Mouse (Mus musculus) erythroblast, embryonic 14.5 days (primary cell): Measurements from ENCODE around the gene Gnas. TPM values are rescaled to one million over a fixed set of nuclear protein-coding genes. Genes with fewer than 3 reads are reported as not detected.

Experiments used
- H3K27me3 ChIP-seq: 2 replicates; pipeline ENCODE4 v1.6.1; 2012; ENCODE audit warnings: inconsistent platforms; ENCODE audit not compliant: control insufficient read depth
- H3K36me3 ChIP-seq: 2 replicates; pipeline ENCODE4 v1.6.1; 2012; ENCODE audit warnings: mild to moderate bottlenecking, inconsistent platforms; ENCODE audit not compliant: control insufficient read depth
- H3K4me1 ChIP-seq: 2 replicates; pipeline ENCODE4 v1.6.1; 2012; ENCODE audit warnings: inconsistent platforms; ENCODE audit not compliant: control insufficient read depth
- H3K4me3 ChIP-seq: replicated peaks from 2 replicates; pipeline ENCODE3; 2012; ENCODE audit warnings: moderate library complexity, mild to moderate bottlenecking, inconsistent platforms
- H3K9me3 ChIP-seq: 2 replicates; pipeline ENCODE4 v1.6.1; 2012; ENCODE audit warnings: low read length, inconsistent platforms, mixed read lengths; ENCODE audit not compliant: control insufficient read depth
- GATA1 ChIP-seq: IDR thresholded peaks from 2 replicates; pipeline ENCODE4 v1.6.1; 2012; ENCODE audit warnings: low read length, inconsistent platforms, mixed read lengths
- TAL1 ChIP-seq: IDR thresholded peaks from 3 replicates; pipeline ENCODE4 v1.6.1; 2012; ENCODE audit warnings: low read length, inconsistent platforms, mixed read lengths
- polyA plus RNA-seq: library from polyadenylated mRNA; stranded (reverse); fragments of >175 nt; gene quantifications from 2 replicates; pipeline ENCODE4 v1.2.3, GENCODE M21; 2012

Gnas gene
- 73.8 and 74.5 TPM in 2 replicates for polyA plus RNA-seq

DNA sequence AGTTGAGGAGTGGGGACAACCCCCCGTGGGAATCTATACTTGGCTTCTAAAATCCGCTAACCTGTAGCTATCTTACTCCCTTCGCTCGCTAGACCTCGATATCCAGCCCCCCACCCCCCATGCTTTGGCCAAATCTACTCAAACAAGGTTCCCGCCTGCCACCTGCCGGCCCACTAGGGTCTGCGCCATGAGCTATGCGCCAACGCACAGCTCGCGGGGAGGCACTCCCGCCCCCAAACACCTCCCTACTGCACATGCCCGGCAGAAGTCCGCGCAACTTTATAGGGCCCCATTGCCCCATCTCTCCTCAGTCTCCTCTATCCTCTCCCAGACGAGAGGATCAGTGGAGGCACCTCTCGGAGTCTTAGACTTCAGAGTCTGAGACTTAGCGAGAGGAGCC, at the start of gene Gnas:
TSS of gene Gnas (plus strand) at position 310 of the 400 bp plus-strand sequence.
- no peak for TF ChIP-seq TAL1
- TF ChIP-seq GATA1 = no peak
- peaks cover 33% of the 10 kb centered on the region for H3K9me3 ChIP-seq
- H3K4me1 ChIP-seq = no peaks in the 10 kb centered on the region
- peaks cover 58% of the 10 kb centered on the region for H3K27me3 ChIP-seq
- no peak within 1 kb of the TSS for H3K4me3 ChIP-seq
- peaks cover 95% of the 10 kb centered on the region for H3K36me3 ChIP-seq

DNA sequence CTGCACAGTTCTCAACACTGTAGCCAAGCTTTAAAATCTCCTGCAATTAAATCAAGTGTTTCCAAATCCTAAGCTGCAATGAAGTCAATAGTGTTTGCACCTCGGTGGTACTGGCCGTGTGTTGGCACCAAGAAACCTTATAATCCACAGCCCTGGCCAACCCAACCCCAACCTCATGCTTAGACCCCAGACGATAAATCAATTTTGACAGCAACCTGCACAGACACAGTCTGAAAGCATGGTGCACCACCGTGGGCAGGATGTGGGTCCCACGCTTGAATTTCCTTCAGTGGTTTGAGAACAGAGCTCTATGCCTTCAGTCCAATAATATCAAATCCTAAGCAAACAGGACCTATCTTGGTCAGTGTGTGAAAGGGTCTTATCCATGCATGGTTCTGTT, 41.7 kb upstream of the Gnas start:
- Histone ChIP-seq H3K27me3 (no peaks in the 10 kb centered on the region), H3K4me3 (no peak overlapping the region), H3K4me1 (no peaks in the 10 kb centered on the region), H3K9me3 (no peaks in the 10 kb centered on the region; the same call in 1 of the 2 replicates), H3K36me3 (no peaks in the 10 kb centered on the region)
- TF ChIP-seq TAL1 (no peak), GATA1 (no peak)

DNA sequence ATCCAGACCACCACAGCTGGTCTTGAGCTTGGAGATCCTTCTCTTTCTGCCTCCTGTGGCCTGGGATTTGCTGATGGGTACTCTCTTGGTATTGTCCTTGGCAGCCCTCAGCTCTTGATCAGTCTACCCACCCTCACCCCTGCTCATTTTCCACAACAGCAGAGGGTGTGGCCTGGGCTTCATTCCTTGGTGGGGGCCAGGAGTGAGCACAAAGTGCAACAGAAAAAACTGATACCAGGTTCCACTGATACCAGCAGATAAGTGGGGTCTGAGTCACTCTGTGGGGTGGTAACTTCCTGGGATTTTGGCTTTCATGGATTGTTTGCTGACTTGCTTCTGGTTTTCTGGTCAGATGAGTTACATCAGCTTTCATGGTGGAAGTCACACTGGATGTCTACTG, 32.2 kb upstream of the Gnas start:
- Histone ChIP-seq H3K9me3 (no peaks in the 10 kb centered on the region), H3K4me3 (no peak overlapping the region), H3K4me1 (no peaks in the 10 kb centered on the region), H3K36me3 (no peaks in the 10 kb centered on the region), H3K27me3 (no peaks in the 10 kb centered on the region)
- TF ChIP-seq TAL1 = no peak
- TF ChIP-seq GATA1 = no peak

DNA sequence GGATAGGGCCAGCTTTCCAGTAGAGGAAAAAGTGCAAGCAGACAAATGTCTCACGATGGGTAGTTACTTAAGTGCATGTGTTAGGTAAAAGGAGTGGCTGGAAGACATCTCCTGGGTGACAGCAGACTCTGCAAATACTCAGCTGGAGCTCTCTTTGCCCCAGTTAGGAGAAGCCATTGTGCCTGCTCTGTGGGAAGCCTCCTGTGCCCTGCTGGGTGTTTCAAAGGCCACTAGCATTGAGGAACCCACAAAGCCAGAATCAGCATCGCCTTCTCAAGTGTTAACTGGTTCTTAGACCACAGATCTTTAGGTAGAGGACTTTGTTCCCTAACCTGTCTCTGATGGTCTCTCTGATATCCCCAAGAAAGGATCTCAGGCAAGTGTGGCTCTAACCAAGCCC, 26.8 kb upstream of the Gnas start:
- TF ChIP-seq TAL1 (no peak), GATA1 (no peak)
- Histone ChIP-seq H3K36me3 (no peaks in the 10 kb centered on the region), H3K27me3 (no peaks in the 10 kb centered on the region), H3K4me1 (no peaks in the 10 kb centered on the region), H3K9me3 (no peaks in the 10 kb centered on the region), H3K4me3 (no peak overlapping the region)

DNA sequence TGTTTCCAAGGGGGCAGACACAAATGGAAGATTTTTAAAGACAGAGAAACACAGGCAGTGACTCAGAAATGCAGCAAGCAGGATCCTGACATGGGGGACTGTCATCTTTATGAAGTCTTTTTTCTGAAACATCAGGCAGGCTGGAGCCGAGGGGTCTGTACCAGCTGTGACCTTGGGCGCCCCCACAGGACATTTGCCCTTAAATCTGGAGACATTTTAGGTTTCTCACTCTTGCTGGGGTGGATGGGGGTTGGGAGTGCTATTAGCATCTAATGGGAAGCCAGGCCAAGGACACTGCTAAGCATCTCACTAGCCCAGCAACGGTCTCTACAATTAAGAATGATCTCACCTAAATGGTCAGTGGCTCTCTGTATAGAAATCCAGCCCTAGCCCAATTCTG, 24.1 kb upstream of the Gnas start:
- Histone ChIP-seq H3K9me3 (no peaks in the 10 kb centered on the region), H3K36me3 (peaks cover 1% of the 10 kb centered on the region), H3K4me3 (no peak overlapping the region), H3K4me1 (no peaks in the 10 kb centered on the region), H3K27me3 (no peaks in the 10 kb centered on the region)
- no peak for TF ChIP-seq GATA1
- no peak for TF ChIP-seq TAL1

DNA sequence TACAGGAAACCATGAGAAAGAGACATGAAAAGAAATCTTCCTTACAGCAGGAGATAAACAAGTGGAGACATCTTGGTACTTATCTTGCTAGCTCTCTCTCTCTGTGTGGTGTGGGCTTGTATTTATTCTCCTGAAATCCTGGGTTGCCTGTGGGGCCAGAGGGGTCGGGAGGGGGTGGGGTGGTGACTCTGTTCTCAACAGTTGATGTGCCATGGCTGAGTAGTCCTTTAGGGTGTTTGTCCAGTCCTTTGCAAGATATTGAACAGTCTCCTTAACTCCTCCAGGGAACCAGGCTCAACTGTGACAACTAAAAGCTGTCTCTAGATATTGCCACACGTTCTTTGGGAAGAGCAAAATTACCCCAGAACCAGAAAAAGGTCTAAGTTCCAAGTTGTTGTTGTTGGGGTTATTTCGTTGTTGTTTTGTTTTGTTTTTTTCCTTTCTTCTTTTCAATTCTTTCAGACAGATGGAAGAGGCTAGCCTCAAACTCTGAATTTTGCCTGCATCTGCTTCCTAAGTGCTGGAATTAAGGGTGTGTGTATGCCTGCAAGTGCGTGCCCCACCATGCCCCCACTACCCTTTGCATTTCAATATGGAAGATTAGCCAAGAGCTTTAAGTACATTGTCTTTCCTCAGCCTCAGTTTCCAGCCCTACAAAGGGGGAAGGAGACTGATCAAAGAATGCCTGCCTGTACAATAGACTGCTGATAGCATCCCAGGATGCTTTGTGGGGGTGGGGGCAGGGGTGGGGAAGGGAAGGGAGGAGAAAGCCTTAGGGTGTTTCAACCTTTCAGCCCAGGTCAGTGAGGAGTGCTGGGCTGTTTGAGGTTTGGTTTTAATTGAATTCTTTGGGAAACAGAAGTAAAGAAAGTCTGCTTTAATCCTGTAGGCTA, 23.0 kb upstream of the Gnas start:
- no peaks in the 10 kb centered on the region for H3K4me1 ChIP-seq
- H3K36me3 ChIP-seq = peaks cover 3% of the 10 kb centered on the region
- no peaks in the 10 kb centered on the region for H3K9me3 ChIP-seq
- no peak overlapping the region for H3K4me3 ChIP-seq
- no peaks in the 10 kb centered on the region for H3K27me3 ChIP-seq
- no peak for TF ChIP-seq GATA1
- no peak for TF ChIP-seq TAL1

DNA sequence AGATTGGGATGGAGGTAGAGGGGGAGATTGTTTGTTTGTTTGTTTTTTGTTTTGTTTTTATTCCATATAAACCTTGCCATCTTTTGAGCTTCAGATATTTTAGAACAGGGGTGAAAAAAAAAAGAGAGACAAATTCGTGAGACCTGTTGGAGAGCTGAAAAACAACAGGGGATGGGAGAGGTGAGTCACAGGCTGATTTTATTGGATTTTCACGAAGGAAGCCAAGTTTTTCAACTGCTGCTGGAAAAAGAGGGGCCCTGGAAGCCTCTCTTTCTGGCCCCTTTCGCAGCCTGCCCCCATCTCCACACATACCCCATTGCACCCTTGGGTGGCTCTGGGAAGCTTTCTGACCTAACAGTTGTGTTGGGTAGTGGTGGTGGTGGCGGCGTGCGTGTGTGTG, 22.3 kb upstream of the Gnas start:
- Histone ChIP-seq H3K4me1 (no peaks in the 10 kb centered on the region), H3K27me3 (no peaks in the 10 kb centered on the region), H3K36me3 (peaks cover 8% of the 10 kb centered on the region), H3K4me3 (no peak overlapping the region), H3K9me3 (no peaks in the 10 kb centered on the region)
- TF ChIP-seq GATA1 = no peak
- no peak for TF ChIP-seq TAL1

DNA sequence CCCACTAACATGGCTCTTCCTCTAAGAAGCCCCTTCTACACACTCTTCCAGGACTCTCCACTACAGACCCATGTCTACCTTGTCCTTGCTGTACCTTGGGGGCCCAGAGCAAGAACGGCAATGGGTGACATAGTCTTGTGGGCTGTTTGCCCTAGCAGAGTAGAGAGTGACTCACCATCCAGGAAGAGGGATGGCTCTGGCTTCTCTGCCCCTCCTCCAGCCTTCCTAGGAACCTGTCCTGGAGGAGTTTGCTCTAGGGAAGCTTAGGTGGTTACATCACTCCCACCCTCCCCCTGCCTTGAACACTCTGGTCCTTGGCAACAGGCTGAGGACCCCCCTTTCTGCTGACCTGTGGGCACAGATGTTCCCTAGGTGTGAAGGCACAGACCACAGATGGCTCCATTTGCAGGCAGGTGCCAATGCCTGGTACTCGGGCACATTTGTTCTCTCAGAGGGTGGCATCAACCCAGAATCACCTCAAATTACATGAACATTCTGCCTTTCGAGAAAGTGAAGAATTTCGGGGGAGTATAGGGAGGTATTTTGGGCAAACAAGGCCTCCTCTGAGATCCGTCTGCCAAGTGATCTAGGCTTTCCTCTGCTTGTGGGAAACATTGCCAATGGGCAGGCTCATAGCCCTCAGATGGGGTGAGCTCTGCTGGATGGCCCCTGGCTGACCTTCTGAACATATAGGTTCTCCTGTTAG, 20.9 kb upstream of the Gnas start:
- no peaks in the 10 kb centered on the region for H3K27me3 ChIP-seq
- no peaks in the 10 kb centered on the region for H3K4me1 ChIP-seq
- H3K36me3 ChIP-seq = peaks cover 23% of the 10 kb centered on the region
- H3K4me3 ChIP-seq = no peak overlapping the region
- no peaks in the 10 kb centered on the region for H3K9me3 ChIP-seq
- TF ChIP-seq TAL1 (no peak), GATA1 (no peak)

DNA sequence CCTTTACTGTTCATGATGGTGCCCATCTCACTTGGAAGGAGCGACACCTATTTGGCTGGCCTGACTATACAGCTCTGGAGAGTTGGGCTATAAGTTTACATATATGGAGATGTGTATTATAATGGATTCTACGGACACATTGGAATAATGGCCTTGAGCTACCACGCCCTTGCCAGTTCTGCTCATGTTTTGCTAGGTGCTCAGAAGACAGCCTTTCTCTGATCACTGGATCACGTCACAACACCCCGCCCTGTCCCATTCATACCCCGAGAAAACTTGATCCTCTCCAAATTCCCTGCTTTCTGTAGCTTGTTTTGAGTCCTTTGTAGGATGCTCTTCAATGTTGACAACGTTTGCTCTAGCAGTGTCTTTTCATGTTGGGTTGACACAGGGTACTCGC, 19.9 kb upstream of the Gnas start:
- Histone ChIP-seq H3K27me3 (no peaks in the 10 kb centered on the region), H3K4me1 (no peaks in the 10 kb centered on the region), H3K4me3 (no peak overlapping the region), H3K9me3 (no peaks in the 10 kb centered on the region), H3K36me3 (peaks cover 32% of the 10 kb centered on the region)
- TF ChIP-seq TAL1 (no peak), GATA1 (no peak)
